Comparison of ENCODE assay signal across 26 mouse cellular contexts in genomic region chr7:66305714-66306198, GRCm38 (mm10). TPM values are rescaled to one million over a fixed set of nuclear protein-coding genes. Genes with fewer than 3 reads are reported as not detected.
DNase-seq lines count a peak whose midpoint lies in the region; ATAC-seq and TF ChIP-seq lines count a peak whose summit lies in the region.
"Had no signal": no experiment of that assay in that cellular context is flagged by ENCODE, and none has a peak within 500 bp of the region (broad histone marks: within the 10 kb centered on the region; RNA-seq: fewer than 3 reads in every experiment).

No protein-coding gene starts in this region.

- TF ChIP-seq POLR2A in heart, adult 2 months (IDR thresholded peaks at IDR 0.05; ENCODE audit: insufficient read depth, low read depth, low read length): no peak

- TF ChIP-seq CTCF in heart, adult 2 months (IDR thresholded peaks at IDR 0.05): no peak
- TF ChIP-seq CTCF in midbrain, postnatal 0 days (IDR thresholded peaks at IDR 0.05): no peak

- H3K36me3 ChIP-seq in heart, adult 2 months (ENCODE audit: control insufficient read depth, insufficient read depth, low read length): no peaks in the 10 kb centered on the region
- H3K36me3 ChIP-seq in heart, embryonic 12.5 days: peaks cover 17% of the 10 kb centered on the region
- no peaks in the 10 kb centered on the region for H3K36me3 ChIP-seq in hindbrain, embryonic 15.5 days
- no peaks in the 10 kb centered on the region for H3K36me3 ChIP-seq in hindbrain, embryonic 16.5 days (ENCODE audit: control insufficient read depth, insufficient read depth, low read length)
- H3K36me3 ChIP-seq in midbrain, postnatal 0 days (ENCODE audit: insufficient read depth, low read length): no peaks in the 10 kb centered on the region
- no peaks in the 10 kb centered on the region for H3K36me3 ChIP-seq in midbrain, embryonic 15.5 days (replicated peaks)

- no peak overlapping the region for H3K9ac ChIP-seq in heart, adult 2 months (ENCODE audit: low read depth, low read length)
- no peak overlapping the region for H3K9ac ChIP-seq in heart, embryonic 12.5 days
- no peak overlapping the region for H3K9ac ChIP-seq in hindbrain, embryonic 15.5 days
- no peak overlapping the region for H3K9ac ChIP-seq in hindbrain, embryonic 16.5 days (ENCODE audit: low read depth, low read length)
- no peak overlapping the region for H3K9ac ChIP-seq in midbrain, postnatal 0 days (replicated peaks; ENCODE audit: low read length, poor library complexity, severe bottlenecking)
- H3K9ac ChIP-seq in midbrain, embryonic 15.5 days: no peak overlapping the region

- peak overlapping the region; percentile 41 for H3K27ac ChIP-seq in heart, adult 2 months
- H3K27ac ChIP-seq in heart, embryonic 12.5 days (ENCODE audit: poor library complexity, severe bottlenecking): no peak overlapping the region
- peak overlapping the region; percentile 50 for H3K27ac ChIP-seq in hindbrain, embryonic 15.5 days (replicated peaks)
- no peak overlapping the region; the same call in 1 of the 2 replicates for H3K27ac ChIP-seq in hindbrain, embryonic 16.5 days (ENCODE audit: low read depth, low read length)
- H3K27ac ChIP-seq in midbrain, postnatal 0 days (ENCODE audit: low read depth, low read length): no peak overlapping the region
- H3K27ac ChIP-seq in midbrain, embryonic 15.5 days: no peak overlapping the region

- H3K4me3 ChIP-seq in heart, adult 2 months: no peak overlapping the region
- no peak overlapping the region for H3K4me3 ChIP-seq in heart, embryonic 12.5 days
- no peak overlapping the region for H3K4me3 ChIP-seq in hindbrain, embryonic 15.5 days
- no peak overlapping the region for H3K4me3 ChIP-seq in hindbrain, embryonic 16.5 days (ENCODE audit: low read length)
- H3K4me3 ChIP-seq in midbrain, postnatal 0 days (ENCODE audit: low read depth, low read length): no peak overlapping the region
- H3K4me3 ChIP-seq in midbrain, embryonic 15.5 days: no peak overlapping the region
- H3K4me3 ChIP-seq: myocyte had no signal

- no peak overlapping the region for H3K4me2 ChIP-seq in heart, embryonic 12.5 days
- H3K4me2 ChIP-seq in hindbrain, embryonic 15.5 days: no peak overlapping the region
- H3K4me2 ChIP-seq in hindbrain, embryonic 16.5 days (ENCODE audit: low read length): no peak overlapping the region
- H3K4me2 ChIP-seq in midbrain, postnatal 0 days (ENCODE audit: low read depth, low read length, poor library complexity, severe bottlenecking): no peak overlapping the region
- H3K4me2 ChIP-seq in midbrain, embryonic 15.5 days: no peak overlapping the region
- H3K4me2 ChIP-seq: liver, embryonic 11.5 days; midbrain, embryonic 11.5 days had no signal

- H3K4me1 ChIP-seq in heart, adult 2 months (ENCODE audit: control insufficient read depth, insufficient read depth, low read length): peaks cover 10% of the 10 kb centered on the region
- peaks cover 14% of the 10 kb centered on the region for H3K4me1 ChIP-seq in heart, embryonic 12.5 days (replicated peaks)
- H3K4me1 ChIP-seq in hindbrain, embryonic 15.5 days (replicated peaks): 0 out of 2 replicates have a peak, but pooled peaks cover 4% of the 10 kb centered on the region
- no peaks in the 10 kb centered on the region for H3K4me1 ChIP-seq in hindbrain, embryonic 16.5 days (ENCODE audit: control insufficient read depth, insufficient read depth, low read depth, low read length)
- H3K4me1 ChIP-seq in midbrain, postnatal 0 days (ENCODE audit: insufficient read depth, low read length): no peaks in the 10 kb centered on the region
- H3K4me1 ChIP-seq in midbrain, embryonic 15.5 days: no peaks in the 10 kb centered on the region

- no peak for TF ChIP-seq EP300 in heart, adult 2 months (IDR thresholded peaks at IDR 0.05; ENCODE audit: insufficient read depth, low read depth, low read length)

- H3K9me3 ChIP-seq in heart, embryonic 12.5 days (replicated peaks): no peaks in the 10 kb centered on the region
- H3K9me3 ChIP-seq in hindbrain, embryonic 15.5 days: no peaks in the 10 kb centered on the region
- H3K9me3 ChIP-seq in hindbrain, embryonic 16.5 days (ENCODE audit: control insufficient read depth, low read length): no peaks in the 10 kb centered on the region
- H3K9me3 ChIP-seq in midbrain, postnatal 0 days (ENCODE audit: low read length): no peaks in the 10 kb centered on the region
- no peaks in the 10 kb centered on the region for H3K9me3 ChIP-seq in midbrain, embryonic 15.5 days

- ATAC-seq in heart, embryonic 12.5 days (ENCODE audit: insufficient number of reproducible peaks, low FRiP score): no peak
- ATAC-seq in hindbrain, embryonic 15.5 days (ENCODE audit: low FRiP score, low read depth): no peak
- ATAC-seq in hindbrain, embryonic 16.5 days: no peak; the same call in none of the 2 replicates
- ATAC-seq in midbrain, postnatal 0 days (ENCODE audit: low FRiP score): no peak
- ATAC-seq in midbrain, embryonic 15.5 days (replicated peaks): no peak
- ATAC-seq: intestine, postnatal 0 days had no signal

- WGBS in heart, adult 2 months: 74% methylated on average over 16 of the region's 16 CpGs
- WGBS in heart, embryonic 12.5 days: 84% methylated on average over 16 of the region's 16 CpGs
- 78% methylated on average over 16 of the region's 16 CpGs for WGBS in hindbrain, embryonic 15.5 days
- WGBS in hindbrain, embryonic 16.5 days: 70% methylated on average over 16 of the region's 16 CpGs
- WGBS in midbrain, postnatal 0 days: 77% methylated on average over 16 of the region's 16 CpGs
- 77% methylated on average over 16 of the region's 16 CpGs for WGBS in midbrain, embryonic 15.5 days

- no peaks in the 10 kb centered on the region for H3K27me3 ChIP-seq in heart, adult 2 months (ENCODE audit: control insufficient read depth, insufficient read depth, low read length)
- peaks cover 9% of the 10 kb centered on the region for H3K27me3 ChIP-seq in heart, embryonic 12.5 days (replicated peaks)
- no peaks in the 10 kb centered on the region for H3K27me3 ChIP-seq in hindbrain, embryonic 15.5 days
- no peaks in the 10 kb centered on the region for H3K27me3 ChIP-seq in hindbrain, embryonic 16.5 days (replicated peaks; ENCODE audit: control insufficient read depth, insufficient read depth, low read length)
- no peaks in the 10 kb centered on the region; the same call in 1 of the 2 replicates for H3K27me3 ChIP-seq in midbrain, postnatal 0 days (ENCODE audit: insufficient read depth, low read length)
- no peaks in the 10 kb centered on the region for H3K27me3 ChIP-seq in midbrain, embryonic 15.5 days (replicated peaks)

- DNase-seq in heart, adult 2 months: peak in 1 of 2 experiments; percentile 28
- peak; percentile 27 for DNase-seq in midbrain, postnatal 0 days (ENCODE audit: low spot score)
- no peak for DNase-seq in urinary bladder, postnatal 36 days (ENCODE audit: low spot score in 2 of 2)
- DNase-seq: B cell, adult 2 months; cerebellum, adult 18-20 months; cerebellum, postnatal 36 days; gastrocnemius, postnatal 10 days; layer of hippocampus, postnatal 36 days; right cerebral cortex, adult 18-20 months; thymus, postnatal 4 days had no signal

- intact Hi-C loops in heart, adult 2 months (cut with DNase I): no loop called here

- H3K79me2 ChIP-seq in heart, adult 2 months (replicated peaks; ENCODE audit: control insufficient read depth, insufficient read depth, low read length): no peaks in the 10 kb centered on the region

RNA-seq across cellular contexts. Expression of gene Gm10974, which starts 59.9 kb away (rescaled TPM):
- total RNA-seq in heart, adult 2 months (2021): not detected
- not detected in 2 replicates for polyA plus RNA-seq in heart, adult 2 months (2012; rRNA removed)
- polyA plus RNA-seq in heart, embryonic 12.5 days (2016; fragmentation: Nextera tagmentation; extraction: Ambion mirVana): not detected in 2 replicates
- polyA plus RNA-seq in hindbrain, embryonic 15.5 days (2015; fragmentation: Nextera tagmentation; extraction: Ambion mirVana): not detected in 2 replicates
- polyA plus RNA-seq in hindbrain, embryonic 16.5 days (2015; fragmentation: Nextera tagmentation; extraction: Ambion mirVana): not detected in 2 replicates
- not detected in 2 replicates for total RNA-seq in midbrain, postnatal 0 days (2014; rRNA removed)
- not detected in 2 replicates for polyA plus RNA-seq in midbrain, postnatal 0 days (2015; fragmentation: Nextera tagmentation; extraction: Ambion mirVana)
- not detected in 2 replicates for polyA plus RNA-seq in midbrain, embryonic 15.5 days (2015; fragmentation: Nextera tagmentation; extraction: Ambion mirVana)
- total RNA-seq: adrenal gland, postnatal 10 days; gastrocnemius, postnatal 10 days; heart, postnatal 10 days; layer of hippocampus, adult 18-20 months; layer of hippocampus, postnatal 36 days; left cerebral cortex, postnatal 36 days had no signal
- polyA plus RNA-seq: embryonic facial prominence, embryonic 11.5 days; intestine, postnatal 0 days; kidney, embryonic 16.5 days; liver, embryonic 11.5 days; macrophage; midbrain, embryonic 11.5 days; myocyte; small intestine, adult 2 months had no signal

Comparison
In these comparisons a context has a peak if more than half of its experiments do, and no peak if none do; other contexts are left out.
1. H3K27ac ChIP-seq: peak in heart, adult 2 months (single experiment) and hindbrain, embryonic 15.5 days (single experiment); none in heart, embryonic 12.5 days (single experiment), hindbrain, embryonic 16.5 days (single experiment), midbrain, postnatal 0 days (single experiment) and midbrain, embryonic 15.5 days (single experiment).